Mouse (Mus musculus): ENCODE data around the gene Kri1.
A peak's percentile ranks its signal among the peaks of the same experiment; 100 is the strongest.
"Not testable (repeated sequence)": the region's sequence is repeated elsewhere in the genome, so short reads cannot be mapped to it uniquely, and the experiment has no call there.

Kri1 gene

DNA sequence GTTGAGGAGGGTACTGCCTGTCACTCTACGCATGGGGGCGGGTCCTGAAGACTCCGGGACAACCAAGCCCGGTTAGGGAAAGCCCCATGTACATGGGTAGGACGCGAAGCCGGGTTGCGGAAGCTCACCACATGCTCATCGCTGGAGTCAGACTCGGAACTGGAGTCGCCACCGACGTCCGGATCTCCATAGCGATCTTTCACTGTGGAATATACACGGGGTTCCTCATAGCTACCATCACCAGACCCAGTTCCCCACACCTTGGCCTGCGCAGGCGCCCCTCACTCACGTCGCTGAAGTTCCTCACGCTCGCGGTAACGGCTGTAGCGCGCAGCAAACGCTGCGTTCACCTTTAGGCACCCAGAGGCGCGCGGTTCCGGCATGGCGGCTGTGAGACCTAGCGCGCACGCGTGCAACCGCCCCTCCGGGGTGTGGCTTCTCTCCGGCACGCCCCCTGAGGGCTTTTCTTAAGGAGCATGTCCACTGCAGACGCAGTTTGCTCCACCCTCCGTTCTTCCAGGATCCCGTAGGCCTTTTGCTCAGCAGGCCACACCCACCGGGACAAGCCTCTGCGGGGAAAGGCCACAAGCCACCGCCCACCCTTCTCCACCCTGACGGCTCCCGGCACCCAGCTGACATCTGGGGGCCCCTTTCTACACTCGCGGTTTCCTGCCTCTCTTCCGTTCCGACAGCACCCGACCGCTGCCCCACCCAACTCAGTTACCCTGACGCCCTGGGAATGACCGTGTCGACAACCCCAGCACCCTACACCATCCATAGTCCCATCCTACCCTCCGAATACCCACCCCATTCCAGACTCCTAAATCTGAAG lies at the start of gene Kri1:
Gene Kri1 (minus strand): TSS at position 399 of the 832 bp plus-strand sequence.
- peak; percentile 96 to 97 for DNase-seq (ENCODE audit: low spot score in 2 of 2)

DNA sequence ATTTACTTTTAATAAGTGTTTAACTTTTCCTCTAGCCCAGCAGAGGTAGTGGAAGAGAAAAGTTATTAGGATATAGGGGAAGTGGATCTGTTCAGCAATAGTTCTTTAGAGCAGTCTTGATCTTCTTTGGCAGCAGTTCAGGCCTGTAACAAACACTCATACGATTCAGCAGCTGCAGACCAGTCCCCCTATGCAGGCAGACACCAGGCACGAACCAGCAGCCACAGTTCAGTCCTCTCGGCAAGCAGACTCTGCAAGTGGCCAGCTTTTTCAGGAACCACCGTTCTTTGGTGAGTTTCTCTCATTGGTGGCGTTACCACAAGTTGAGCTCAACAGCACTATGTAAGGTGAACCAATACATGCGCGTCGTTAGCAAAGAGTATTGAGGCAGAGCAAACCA lies 48.7 kb upstream of the Kri1 start:
- DNase-seq (ENCODE audit: low spot score in 2 of 2) = no peak

- no peak for DNase-seq (ENCODE audit: low spot score in 2 of 2)
Measured at GRCm38 (mm10) chr9:21335391-21335790, 47.6 kb upstream of the Kri1 start.

DNA sequence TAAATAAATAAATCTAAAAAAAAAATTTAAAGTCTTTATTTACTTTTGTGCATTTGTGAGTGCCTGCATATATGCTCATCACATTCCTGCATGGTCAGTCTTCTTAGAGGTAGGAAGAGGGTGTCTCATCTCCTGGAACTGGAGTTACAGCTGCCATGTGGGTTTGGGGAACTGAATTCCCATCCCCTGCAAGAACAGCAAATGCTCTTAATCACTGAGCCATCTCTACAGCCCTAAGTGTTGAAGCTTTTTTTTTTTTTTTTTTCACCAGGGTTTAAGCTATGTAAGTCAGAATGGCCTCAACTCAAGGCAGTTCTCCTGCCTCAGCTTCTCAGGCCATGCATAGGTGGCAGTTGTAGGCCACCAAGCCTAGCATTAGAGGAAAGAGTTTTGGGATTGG lies 47.0 kb upstream of the Kri1 start:
- no peak for DNase-seq (ENCODE audit: low spot score in 2 of 2)

DNA sequence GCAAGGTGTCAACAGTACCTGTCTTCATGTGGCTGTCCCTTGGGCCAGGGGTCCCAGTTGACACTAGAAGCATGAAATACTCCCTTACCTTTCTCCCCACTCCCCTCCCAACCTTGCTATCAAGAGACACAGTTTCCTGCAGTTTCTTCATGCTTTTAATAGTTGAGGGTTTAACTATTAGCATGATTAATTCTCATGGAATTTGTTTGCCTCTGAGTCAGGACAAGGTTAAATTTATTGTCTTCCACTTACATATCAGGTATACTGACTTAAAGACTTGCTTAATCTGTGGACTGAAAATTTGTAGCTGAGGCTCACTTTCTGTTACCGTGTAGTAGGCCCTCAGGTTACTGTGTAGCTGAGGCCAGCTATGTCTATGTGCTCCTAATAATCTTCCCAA lies 45.8 kb upstream of the Kri1 start:
- DNase-seq (ENCODE audit: low spot score in 2 of 2) = no peak

DNA sequence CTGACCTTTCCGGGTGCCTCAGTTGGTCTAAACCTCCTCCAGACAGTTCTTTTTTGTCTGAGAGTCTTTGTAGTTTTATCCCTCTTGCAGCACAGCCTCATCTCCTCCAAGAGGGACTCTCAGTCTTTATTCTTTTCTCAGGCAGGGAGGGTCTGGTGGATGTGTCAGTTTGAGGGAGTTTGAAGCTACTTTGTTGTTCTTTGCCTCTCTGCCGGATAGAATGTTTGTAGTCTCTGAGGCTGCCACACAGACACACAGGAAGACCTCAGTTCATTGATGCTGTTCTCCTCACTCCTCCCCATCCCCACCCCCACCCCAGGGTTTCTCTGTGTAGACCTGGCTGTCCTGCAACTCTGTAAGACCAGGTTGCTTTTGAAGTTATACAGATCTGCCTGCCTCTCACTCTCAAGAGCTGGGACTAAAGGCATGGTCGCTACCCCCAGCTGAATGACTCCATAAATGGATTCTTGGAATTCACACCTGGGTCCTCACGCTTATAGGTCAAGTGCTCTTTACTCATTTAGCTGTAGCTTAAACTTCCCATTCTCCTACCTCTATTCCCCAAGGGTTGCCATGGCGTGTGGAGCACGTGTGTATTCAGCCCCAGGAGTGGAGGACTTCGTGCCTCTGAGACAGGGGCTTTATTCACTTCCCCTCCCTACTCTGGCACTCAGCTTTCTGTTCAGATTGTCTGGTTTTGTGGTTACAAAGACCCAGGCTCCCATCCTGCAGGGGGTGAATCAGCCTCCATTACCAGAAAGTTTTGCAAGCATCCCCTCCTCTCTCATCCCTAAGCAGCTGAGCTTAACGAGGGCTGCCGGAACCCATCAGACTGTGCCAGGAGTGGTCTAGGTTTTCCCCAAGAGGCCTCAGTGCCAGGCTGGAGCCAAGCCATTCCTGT lies 44.6 kb upstream of the Kri1 start:
- DNase-seq (ENCODE audit: low spot score in 2 of 2) = no peak

- no peak for DNase-seq (ENCODE audit: low spot score in 2 of 2)
Measured at GRCm38 (mm10) chr9:21331365-21332140, 43.8 kb upstream of the Kri1 start.

GRCm38 (mm10) chr9:21329699-21330289 lies 42.0 kb upstream of the Kri1 start:
- no peak for DNase-seq (ENCODE audit: low spot score in 2 of 2)

DNA sequence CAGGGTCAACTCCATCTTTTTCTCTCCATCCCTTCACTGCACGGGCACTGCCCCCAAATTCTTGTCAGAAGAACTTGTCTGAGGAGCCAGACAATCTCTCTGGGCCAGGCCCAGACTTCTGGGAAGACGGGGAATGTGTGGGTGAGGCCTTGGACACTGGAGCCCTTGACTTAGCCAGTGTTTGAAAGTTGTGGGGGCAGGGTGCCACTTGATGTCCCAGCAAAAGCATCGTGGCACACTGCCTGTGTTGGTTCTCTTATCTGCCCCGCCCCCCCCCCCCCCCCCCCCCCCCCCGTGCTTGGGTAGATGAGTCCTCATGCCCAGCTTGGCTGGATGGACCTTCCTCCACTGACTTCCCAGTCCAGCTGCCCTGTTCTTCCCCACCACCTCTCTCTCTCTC lies 41.3 kb upstream of the Kri1 start:
- no peak for DNase-seq (ENCODE audit: low spot score in 2 of 2)

DNA sequence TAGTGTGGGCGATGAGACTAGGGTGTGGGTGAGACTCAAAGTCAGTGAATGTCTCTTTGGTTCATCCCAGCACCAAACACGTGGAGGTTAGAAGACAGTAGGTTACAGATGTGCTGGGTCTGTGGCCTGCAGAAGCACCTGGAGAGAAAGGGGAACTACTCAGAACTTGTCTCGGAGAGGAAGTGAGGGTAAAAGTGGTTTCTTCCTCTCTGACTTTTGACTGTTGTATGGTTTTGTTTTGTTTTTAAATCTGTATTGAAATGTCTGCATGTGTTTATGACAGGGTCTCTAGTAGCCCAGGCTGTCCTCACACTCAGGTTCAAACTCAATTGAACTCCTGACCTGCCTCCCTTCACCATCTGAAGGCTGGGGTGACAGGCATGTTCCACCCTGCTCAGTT lies 40.3 kb upstream of the Kri1 start:
- no peak for DNase-seq (ENCODE audit: low spot score in 2 of 2)

- no peak for DNase-seq (ENCODE audit: low spot score in 2 of 2)
Measured at GRCm38 (mm10) chr9:21327569-21327968, 39.8 kb upstream of the Kri1 start.

DNA sequence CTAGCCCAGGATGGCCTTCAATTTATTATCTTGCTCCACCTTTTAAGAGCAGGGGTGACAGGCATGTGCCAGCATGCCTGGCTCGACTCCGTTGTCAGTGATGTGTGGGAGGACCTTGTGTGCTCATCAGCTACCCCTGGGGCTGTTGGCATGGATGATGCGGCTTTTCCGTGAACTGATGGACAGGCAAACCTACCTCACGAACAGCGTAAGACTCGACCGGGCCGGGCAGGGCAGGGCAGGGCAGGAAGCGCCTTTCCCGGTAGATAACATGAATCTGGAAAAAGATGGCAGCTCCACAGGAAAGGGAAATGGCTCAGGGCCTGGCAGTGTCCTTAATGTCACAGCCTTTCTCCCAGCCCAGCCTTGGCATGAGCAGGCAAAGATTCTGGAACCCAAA lies 36.5 kb upstream of the Kri1 start:
- DNase-seq (ENCODE audit: low spot score in 2 of 2) = no peak

DNA sequence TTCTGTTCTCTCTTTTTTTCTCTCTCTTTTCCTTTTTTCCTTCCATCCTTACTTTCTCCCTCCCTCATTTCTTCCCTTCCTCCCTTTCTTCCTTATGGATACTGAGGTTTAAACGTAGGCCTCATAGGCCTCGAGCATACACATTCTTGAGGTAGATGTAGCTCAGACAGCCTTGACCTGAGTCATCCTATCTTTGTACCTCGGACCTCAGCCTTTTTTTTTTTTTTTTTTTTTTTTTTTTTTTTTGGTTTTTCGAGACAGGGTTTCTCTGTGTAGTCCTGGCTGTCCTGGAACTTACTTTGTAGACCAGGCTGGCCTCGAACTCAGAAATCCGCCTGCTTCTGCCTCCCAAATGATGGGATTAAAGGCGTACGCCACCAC lies 35.1 kb upstream of the Kri1 start:
- not testable (repeated sequence) for DNase-seq (ENCODE audit: low spot score in 2 of 2)

DNA sequence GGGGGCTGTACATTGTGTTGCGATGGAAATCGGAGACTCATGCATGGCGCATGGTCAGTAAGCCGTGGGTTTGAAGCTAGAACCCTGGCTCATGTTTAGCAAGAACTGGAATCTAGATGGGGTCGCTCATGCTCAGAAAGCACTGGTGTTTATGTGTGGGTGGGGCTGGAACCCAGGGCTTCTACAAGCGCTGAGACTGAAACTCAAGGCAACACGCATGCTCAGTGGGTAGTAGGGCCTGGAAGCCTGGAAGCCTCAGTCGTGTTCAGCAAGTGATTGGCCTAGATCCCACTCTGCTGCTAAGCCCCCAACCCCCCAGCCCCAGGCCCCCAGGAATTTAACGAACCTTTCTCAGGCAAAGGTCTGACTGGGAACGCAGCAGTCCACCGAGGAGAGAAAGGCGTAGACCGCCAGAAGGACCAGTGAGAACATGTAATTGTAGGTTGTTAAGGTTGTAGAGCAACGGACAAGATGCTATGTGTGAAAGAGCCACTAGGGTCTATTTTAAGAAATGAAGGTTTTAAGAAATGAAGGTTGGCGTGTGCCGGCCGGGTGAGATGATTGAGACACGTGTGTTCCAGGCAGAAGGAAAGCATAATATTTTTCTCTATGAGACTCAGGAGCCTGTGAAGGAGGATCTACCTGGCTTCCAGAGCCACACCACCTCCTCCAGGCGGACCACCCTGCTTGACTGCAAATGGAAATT lies 34.6 kb upstream of the Kri1 start:
- DNase-seq (ENCODE audit: low spot score in 2 of 2) = peak; percentile 34 to 45

DNA sequence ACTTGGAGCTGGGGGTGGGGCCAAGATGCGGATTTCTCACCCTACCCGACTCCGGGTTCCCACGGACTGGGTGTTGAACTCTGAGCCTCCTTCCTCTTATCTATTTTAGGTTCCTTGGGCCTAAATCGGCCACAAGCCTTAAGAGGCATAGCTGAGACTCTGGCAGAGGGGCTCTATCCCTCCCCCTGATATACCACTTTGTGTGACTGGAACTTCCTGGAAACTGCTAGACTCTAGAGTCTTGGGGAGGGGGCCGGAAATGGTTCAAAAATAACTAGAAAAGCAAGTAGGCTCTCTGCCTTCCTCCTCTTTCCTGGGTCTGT lies 33.7 kb upstream of the Kri1 start:
- DNase-seq (ENCODE audit: low spot score in 2 of 2) = peak in 1 of 2 experiments; percentile 18

DNA sequence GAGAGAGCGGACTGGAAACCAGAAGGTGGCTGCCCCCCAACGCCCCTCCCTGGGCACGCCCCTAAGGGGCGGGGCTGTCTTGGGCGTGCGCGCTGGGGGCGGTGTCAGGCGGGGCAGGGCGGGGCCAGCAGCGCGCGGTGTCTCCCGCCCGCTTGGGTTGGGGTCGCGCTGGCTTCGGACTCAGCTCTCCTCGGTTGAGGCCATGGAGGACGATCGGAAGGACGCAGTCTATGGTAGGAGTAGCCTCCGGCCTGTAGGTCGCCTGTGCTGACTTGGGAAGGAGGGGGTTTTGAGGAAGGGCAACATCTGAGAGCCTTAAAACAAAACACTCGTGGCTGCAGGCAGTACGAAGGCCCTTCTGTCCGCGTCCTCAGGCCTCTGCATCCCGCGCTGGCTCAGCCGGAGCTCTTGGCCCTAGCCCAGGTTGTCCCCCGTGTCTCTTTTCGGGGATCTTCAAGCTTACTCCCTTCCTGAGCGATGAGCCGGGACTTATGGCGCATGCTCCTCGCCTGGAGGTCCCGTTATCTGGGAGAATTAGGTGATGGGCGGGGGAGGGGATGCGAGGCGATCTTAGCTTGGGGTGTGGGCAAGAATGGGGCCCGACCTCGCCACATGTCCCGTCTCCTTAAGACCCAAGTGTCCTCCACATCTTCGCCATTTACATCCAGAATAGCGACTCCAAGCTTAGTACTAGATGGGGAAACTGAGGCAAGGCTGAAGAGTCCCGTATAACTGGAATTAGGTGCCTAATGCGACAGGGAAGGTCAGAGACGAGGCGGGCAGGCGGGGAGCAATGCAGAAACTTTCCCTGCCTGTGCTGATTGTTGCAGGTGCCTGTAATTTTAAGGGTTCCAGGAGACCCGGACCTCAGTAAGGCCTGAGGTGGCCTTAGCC lies 33.1 kb upstream of the Kri1 start, which contains the start of gene Slc44a2:
Gene Slc44a2 (plus strand): TSS at position 80 of the 894 bp plus-strand sequence.
- DNase-seq (ENCODE audit: low spot score in 2 of 2) = peak; percentile 75 to 78

GRCm38 (mm10) chr9:21320280-21320618 lies 32.5 kb upstream of the Kri1 start:
- no peak for DNase-seq (ENCODE audit: low spot score in 2 of 2)

GRCm38 (mm10) chr9:21319503-21319902 lies 31.7 kb upstream of the Kri1 start:
- DNase-seq (ENCODE audit: low spot score in 2 of 2) = no peak

GRCm38 (mm10) chr9:21318792-21319191 lies 31.0 kb upstream of the Kri1 start:
- DNase-seq (ENCODE audit: low spot score in 2 of 2) = no peak

DNA sequence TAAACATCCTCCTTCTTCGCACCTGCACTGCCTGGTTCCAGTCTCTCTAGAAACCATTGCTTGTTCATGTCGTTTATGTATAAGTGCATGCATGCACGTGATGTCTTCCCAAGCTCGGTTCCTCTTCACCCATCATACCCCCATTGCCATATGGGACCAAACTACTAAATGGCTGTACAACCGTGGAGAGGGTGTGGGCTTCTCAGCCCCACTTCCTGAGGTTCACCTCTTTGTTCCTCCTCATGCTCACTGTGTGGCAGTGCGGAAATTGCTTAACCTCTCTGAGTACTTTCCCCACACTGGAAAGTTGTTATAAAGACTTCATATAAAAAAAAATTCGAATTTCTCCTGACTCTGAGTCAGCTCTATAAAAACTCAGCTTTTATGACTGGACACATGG lies 28.9 kb upstream of the Kri1 start:
- no peak for DNase-seq (ENCODE audit: low spot score in 2 of 2)

Data from right cerebral cortex, adult 2 months (tissue).